Comparison of ENCODE assay signal across 9 mouse cellular contexts in genomic region chr3:60437678-60438232, GRCm38 (mm10). TPM values are rescaled to one million over a fixed set of nuclear protein-coding genes. Genes with fewer than 3 reads are reported as not detected.
DNase-seq lines count a peak whose midpoint lies in the region; ATAC-seq and TF ChIP-seq lines count a peak whose summit lies in the region.
"Had no signal": no experiment of that assay in that cellular context is flagged by ENCODE, and none has a peak within 500 bp of the region (broad histone marks: within the 10 kb centered on the region; RNA-seq: fewer than 3 reads in every experiment).

No protein-coding gene starts in this region.

- H3K4me2 ChIP-seq in liver, postnatal 0 days (ENCODE audit: low read depth, low read length) = no peak overlapping the region
- no peak overlapping the region for H3K4me2 ChIP-seq in forebrain, embryonic 12.5 days
- H3K4me2 ChIP-seq: hindbrain, embryonic 13.5 days had no signal

- 0 out of 2 replicates have a peak, but pooled peaks cover 4% of the 10 kb centered on the region for H3K4me1 ChIP-seq in liver, postnatal 0 days (ENCODE audit: insufficient read depth)
- no peaks in the 10 kb centered on the region; the same call in 1 of the 2 replicates for H3K4me1 ChIP-seq in embryonic fibroblast, embryonic 13.5 days (ENCODE audit: control insufficient read depth, insufficient read depth, low read length)
- H3K4me1 ChIP-seq in forebrain, embryonic 12.5 days = no peaks in the 10 kb centered on the region
- H3K4me1 ChIP-seq: hindbrain, embryonic 13.5 days had no signal

- no peak for DNase-seq in liver, postnatal 0 days
- no peak for DNase-seq in liver
- peak; percentile 81 for DNase-seq in kidney, postnatal 10 days
- peak; percentile 29 for DNase-seq in testis, postnatal 14 days (ENCODE audit: low spot score)
- no peak for DNase-seq in yolk sac, embryonic 10.5 days (ENCODE audit: low spot score)

- no peak for TF ChIP-seq POLR2A in embryonic fibroblast, embryonic 13.5 days (IDR thresholded peaks at IDR 0.05; ENCODE audit: low read depth, low read length)

- no peak overlapping the region for H3K4me3 ChIP-seq in liver, postnatal 0 days (ENCODE audit: low read depth, low read length)
- no peak overlapping the region for H3K4me3 ChIP-seq in embryonic fibroblast, embryonic 13.5 days (ENCODE audit: insufficient read depth, low read length)
- no peak overlapping the region for H3K4me3 ChIP-seq in forebrain, embryonic 12.5 days (replicated peaks)
- H3K4me3 ChIP-seq: hindbrain, embryonic 13.5 days had no signal

- 0 out of 2 replicates have a peak, but pooled peaks have one; percentile 12 for TF ChIP-seq EP300 in liver, postnatal 0 days (IDR thresholded peaks at IDR 0.05; ENCODE audit: low read depth)

- WGBS in liver, postnatal 0 days (ENCODE audit: insufficient replicate concordance) = 31% methylated on average over 1 of the region's 1 CpGs
- whole genome bisulfite sequencing in forebrain, embryonic 12.5 days = 82% methylated on average over 1 of the region's 1 CpGs

- TF ChIP-seq CTCF in liver, postnatal 0 days (IDR thresholded peaks at IDR 0.05; ENCODE audit: low read depth) = no peak
- no peak for TF ChIP-seq CTCF in embryonic fibroblast, embryonic 13.5 days (IDR thresholded peaks at IDR 0.05; ENCODE audit: borderline replicate concordance, insufficient read depth, low read length)

- no peak overlapping the region for H3K9ac ChIP-seq in liver, postnatal 0 days (replicated peaks)
- H3K9ac ChIP-seq in forebrain, embryonic 12.5 days = no peak overlapping the region
- H3K9ac ChIP-seq: hindbrain, embryonic 13.5 days had no signal

- H3K36me3 ChIP-seq in liver, postnatal 0 days (replicated peaks; ENCODE audit: insufficient read depth, low read length) = no peaks in the 10 kb centered on the region
- H3K36me3 ChIP-seq in forebrain, embryonic 12.5 days (replicated peaks) = no peaks in the 10 kb centered on the region
- H3K36me3 ChIP-seq: hindbrain, embryonic 13.5 days had no signal

- no peak overlapping the region for H3K27ac ChIP-seq in liver, postnatal 0 days (ENCODE audit: low read depth)
- H3K27ac ChIP-seq in embryonic fibroblast, embryonic 13.5 days (ENCODE audit: insufficient read depth, low read length) = peak overlapping the region; percentile 9; the same call in 1 of the 2 replicates
- H3K27ac ChIP-seq in forebrain, embryonic 12.5 days = no peak overlapping the region
- H3K27ac ChIP-seq: hindbrain, embryonic 13.5 days had no signal

- no peaks in the 10 kb centered on the region for H3K27me3 ChIP-seq in liver, postnatal 0 days (ENCODE audit: insufficient read depth, low read length)
- no peaks in the 10 kb centered on the region for H3K27me3 ChIP-seq in forebrain, embryonic 12.5 days
- H3K27me3 ChIP-seq: hindbrain, embryonic 13.5 days had no signal

- no peak for ATAC-seq in liver, postnatal 0 days
- no peak for ATAC-seq in forebrain, embryonic 12.5 days (ENCODE audit: low FRiP score)
- ATAC-seq in inflammation-experienced regulatory T-cells, adult 6 months = no peak

- H3K9me3 ChIP-seq in liver, postnatal 0 days (ENCODE audit: low read length) = no peaks in the 10 kb centered on the region
- H3K9me3 ChIP-seq in forebrain, embryonic 12.5 days = no peaks in the 10 kb centered on the region
- H3K9me3 ChIP-seq: hindbrain, embryonic 13.5 days had no signal

RNA-seq across cellular contexts. Expression of gene Mbnl1, which starts 34.9 kb away (rescaled TPM):
- 61.3 and 73.3 TPM in 2 replicates for polyA plus RNA-seq in liver, postnatal 0 days (2015; fragmentation: Nextera tagmentation; extraction: Ambion mirVana)
- polyA plus RNA-seq in embryonic fibroblast, embryonic 13.5 days (2011; ENCODE audit: insufficient read length, low read depth, missing spikeins) = 191 and 192 TPM in 2 replicates
- polyA plus RNA-seq in forebrain, embryonic 12.5 days (2016; fragmentation: Nextera tagmentation; extraction: Ambion mirVana) = 37.3 and 39.9 TPM in 2 replicates
- 100 to 1,000 TPM; 763 to 996 (median 829) TPM for polyA plus RNA-seq in inflammation-experienced regulatory T-cells, adult 6 months (2017; shearing (Covaris generic))

Comparison
In these comparisons a context has a peak if more than half of its experiments do, and no peak if none do; other contexts are left out.
1. DNase-seq: peak in kidney, postnatal 10 days (single experiment) and testis, postnatal 14 days (single experiment); none in liver, postnatal 0 days (single experiment), liver (single experiment) and yolk sac, embryonic 10.5 days (single experiment).